Mouse (Mus musculus) CD4-positive, CD25-positive, alpha-beta regulatory T cell, adult 4 months (primary cell): ENCODE measurements around the gene Lipc. TPM values are rescaled to one million over a fixed set of nuclear protein-coding genes. Genes with fewer than 3 reads are reported as not detected.

Experiments
- ATAC-seq: one replicate; pipeline ENCODE4 v1.8.0; 2017
- polyA plus RNA-seq, 2 experiments: library from polyadenylated mRNA; unstranded; fragments of 100-300 nt; shearing (Covaris generic); gene quantifications; one replicate each; pipeline ENCODE4 v1.2.1; 2017

The Lipc gene
- polyA plus RNA-seq, 2 experiments from 2014 or later = not detected

- no peak for ATAC-seq
Measured at GRCm38 (mm10) chr9:70911163-70911562, 40.9 kb downstream of the Lipc start.

- ATAC-seq = no peak
Measured at GRCm38 (mm10) chr9:70910351-70910750, 41.7 kb downstream of the Lipc start.

- no peak for ATAC-seq
Measured at GRCm38 (mm10) chr9:70902821-70903730, 49.0 kb downstream of the Lipc start.

GRCm38 (mm10) chr9:70894201-70894600 is 57.8 kb downstream of the Lipc start:
- no peak for ATAC-seq

GRCm38 (mm10) chr9:70893526-70893925 is 58.5 kb downstream of the Lipc start:
- no peak for ATAC-seq

- ATAC-seq = no peak
Measured at GRCm38 (mm10) chr9:70892627-70893026, 59.4 kb downstream of the Lipc start.

- peak; percentile 91 for ATAC-seq
Measured at GRCm38 (mm10) chr9:70891431-70892133, 60.4 kb downstream of the Lipc start.

- no peak for ATAC-seq
Measured at GRCm38 (mm10) chr9:70890736-70891135, 61.3 kb downstream of the Lipc start.

GRCm38 (mm10) chr9:70888969-70889368 is 63.1 kb downstream of the Lipc start:
- ATAC-seq = no peak

GRCm38 (mm10) chr9:70888556-70888955 is 63.5 kb downstream of the Lipc start:
- no peak for ATAC-seq

GRCm38 (mm10) chr9:70881982-70882381 is 70.0 kb downstream of the Lipc start:
- ATAC-seq = no peak

- no peak for ATAC-seq
Measured at GRCm38 (mm10) chr9:70878823-70879222, 73.2 kb downstream of the Lipc start.

- ATAC-seq = no peak
Measured at GRCm38 (mm10) chr9:70878157-70878556, 73.9 kb downstream of the Lipc start.

- ATAC-seq = no peak
Measured at GRCm38 (mm10) chr9:70875490-70875889, 76.5 kb downstream of the Lipc start.

GRCm38 (mm10) chr9:70875059-70875458 is 77.0 kb downstream of the Lipc start:
- no peak for ATAC-seq

GRCm38 (mm10) chr9:70872675-70873074 is 79.4 kb downstream of the Lipc start:
- no peak for ATAC-seq

- ATAC-seq = no peak
Measured at GRCm38 (mm10) chr9:70870326-70870725, 81.7 kb downstream of the Lipc start.

- no peak for ATAC-seq
Measured at GRCm38 (mm10) chr9:70869169-70869873, 82.7 kb downstream of the Lipc start.

- no peak for ATAC-seq
Measured at GRCm38 (mm10) chr9:70867381-70867780, 84.6 kb downstream of the Lipc start.

- no peak for ATAC-seq
Measured at GRCm38 (mm10) chr9:70864039-70864438, 88.0 kb downstream of the Lipc start.

- ATAC-seq = no peak
Measured at GRCm38 (mm10) chr9:70863299-70863698, 88.7 kb downstream of the Lipc start.

- no peak for ATAC-seq
Measured at GRCm38 (mm10) chr9:70859233-70859632, 92.8 kb downstream of the Lipc start.

GRCm38 (mm10) chr9:70855868-70856267 is 96.2 kb downstream of the Lipc start:
- ATAC-seq = no peak
